Mouse (Mus musculus) midbrain, embryonic 15.5 days (tissue): ENCODE measurements around the gene Gm2115. TPM values are rescaled to one million over a fixed set of nuclear protein-coding genes. Genes with fewer than 3 reads are reported as not detected.

Experiments used
- ATAC-seq: fragments of 200-750 bp; cut with Nextera tagmentation; replicated peaks from 2 replicates; pipeline ENCODE4 v1.8.0; 2017; ENCODE audit warnings: moderate TSS enrichment
- H3K27ac ChIP-seq: fragments of 300-500 bp; sonication (generic); 2 replicates; pipeline ENCODE4 v1.5.1; 2015; ENCODE audit warnings: mild to moderate bottlenecking, inconsistent platforms
- H3K27me3 ChIP-seq: fragments of 300-500 bp; sonication (generic); replicated peaks from 2 replicates; pipeline ENCODE4 v1.6.1; 2015; ENCODE audit warnings: inconsistent platforms
- H3K36me3 ChIP-seq: fragments of 300-500 bp; sonication (generic); replicated peaks from 2 replicates; pipeline ENCODE4 v1.6.1; 2015; ENCODE audit warnings: inconsistent platforms
- H3K4me1 ChIP-seq: fragments of 300-500 bp; sonication (generic); 2 replicates; pipeline ENCODE4 v1.6.1; 2015; ENCODE audit warnings: inconsistent platforms
- H3K4me2 ChIP-seq: fragments of 300-500 bp; sonication (generic); 2 replicates; pipeline ENCODE4 v1.6.1; 2015; ENCODE audit warnings: inconsistent platforms, mild to moderate bottlenecking, moderate library complexity
- H3K4me3 ChIP-seq: fragments of 300-500 bp; sonication (generic); 2 replicates; pipeline ENCODE4 v1.5.1; 2015; ENCODE audit warnings: mild to moderate bottlenecking, inconsistent platforms
- H3K9ac ChIP-seq: fragments of 300-500 bp; sonication (generic); 2 replicates; pipeline ENCODE4 v1.6.1; 2015; ENCODE audit warnings: mild to moderate bottlenecking, inconsistent platforms
- H3K9me3 ChIP-seq: fragments of 300-500 bp; sonication (generic); 2 replicates; pipeline ENCODE4 v1.6.1; 2016; ENCODE audit warnings: inconsistent platforms
- WGBS: fragments of 180-500 bp; shearing (Covaris S2); methylation state at CpG from one replicate; pipeline ENCODE4 v1.1.7; 2015; ENCODE audit warnings: mixed read lengths; 5-methylcytosine and 5-hydroxymethylcytosine counted together
- polyA plus RNA-seq: library from polyadenylated mRNA; unstranded; fragments of >200 nt; fragmentation: Nextera tagmentation; extraction: Ambion mirVana; gene quantifications from 2 replicates; pipeline ENCODE4 v1.2.1, GENCODE M21; 2015

The Gm2115 gene
- 0.86 and 1.0 TPM in 2 replicates for polyA plus RNA-seq

- Histone ChIP-seq H3K4me1 (0 out of 2 replicates have a peak, but pooled peaks cover 3% of the 10 kb centered on the region), H3K27me3 (peaks cover 12% of the 10 kb centered on the region), H3K9me3 (no peaks in the 10 kb centered on the region), H3K4me2 (peak within 1 kb of the TSS; percentile 86), H3K4me3 (peak within 1 kb of the TSS; percentile 49), H3K36me3 (no peaks in the 10 kb centered on the region), H3K9ac (peak within 1 kb of the TSS; percentile 44), H3K27ac (no peak within 1 kb of the TSS)
- WGBS, result under 1% methylated on average over 52 of the region's 52 CpGs
- ATAC-seq, result peak; percentile 96
Measured at GRCm38 (mm10) chr7:84528796-84529533, at the start of gene Gm2115. TSS of gene Gm2115 (plus strand) at chr7:84528954.

GRCm38 (mm10) chr7:84483447-84484407, 45.0 kb upstream of the Gm2115 start:
- Histone ChIP-seq H3K9me3 (no peaks in the 10 kb centered on the region), H3K4me3 (no peak overlapping the region), H3K4me1 (no peaks in the 10 kb centered on the region), H3K27ac (no peak overlapping the region), H3K9ac (no peak overlapping the region), H3K27me3 (no peaks in the 10 kb centered on the region), H3K4me2 (no peak overlapping the region), H3K36me3 (no peaks in the 10 kb centered on the region)
- WGBS, result 72% methylated on average over 3 of the region's 3 CpGs
- no peak for ATAC-seq

GRCm38 (mm10) chr7:84486485-84486884, 42.3 kb upstream of the Gm2115 start:
- Histone ChIP-seq H3K4me3 (no peak overlapping the region), H3K36me3 (no peaks in the 10 kb centered on the region), H3K9me3 (no peaks in the 10 kb centered on the region), H3K27me3 (no peaks in the 10 kb centered on the region), H3K27ac (no peak overlapping the region), H3K9ac (no peak overlapping the region), H3K4me1 (no peaks in the 10 kb centered on the region), H3K4me2 (no peak overlapping the region)
- no peak for ATAC-seq
- WGBS, result 90% methylated on average over 2 of the region's 2 CpGs

GRCm38 (mm10) chr7:84503163-84503562, 25.6 kb upstream of the Gm2115 start:
- Histone ChIP-seq H3K27ac (no peak overlapping the region), H3K4me1 (no peaks in the 10 kb centered on the region), H3K36me3 (no peaks in the 10 kb centered on the region), H3K9me3 (no peaks in the 10 kb centered on the region), H3K4me2 (no peak overlapping the region), H3K27me3 (no peaks in the 10 kb centered on the region), H3K4me3 (no peak overlapping the region), H3K9ac (no peak overlapping the region)
- 100% methylated on average over 1 of the region's 1 CpGs for WGBS
- no peak for ATAC-seq

GRCm38 (mm10) chr7:84518533-84519198, 10.1 kb upstream of the Gm2115 start:
- no peak overlapping the region for H3K9ac ChIP-seq
- H3K4me3 ChIP-seq, result no peak overlapping the region
- no peak overlapping the region for H3K4me2 ChIP-seq
- no peaks in the 10 kb centered on the region for H3K36me3 ChIP-seq
- ATAC-seq, result no peak
- H3K9me3 ChIP-seq, result no peaks in the 10 kb centered on the region
- H3K27ac ChIP-seq, result no peak overlapping the region
- peaks cover 2% of the 10 kb centered on the region; the same call in 1 of the 2 replicates for H3K4me1 ChIP-seq
- H3K27me3 ChIP-seq, result no peaks in the 10 kb centered on the region

- Histone ChIP-seq H3K4me3 (no peak overlapping the region), H3K36me3 (no peaks in the 10 kb centered on the region), H3K4me1 (peaks cover 2% of the 10 kb centered on the region; the same call in 1 of the 2 replicates), H3K27me3 (no peaks in the 10 kb centered on the region), H3K4me2 (no peak overlapping the region), H3K9me3 (no peaks in the 10 kb centered on the region), H3K9ac (no peak overlapping the region), H3K27ac (no peak overlapping the region)
- 82% methylated on average over 1 of the region's 1 CpGs for WGBS
- ATAC-seq, result no peak
Measured at GRCm38 (mm10) chr7:84521329-84521728, 7.4 kb upstream of the Gm2115 start.

- 50% methylated on average over 1 of the region's 1 CpGs for WGBS
- no peak overlapping the region for H3K4me3 ChIP-seq
- no peak overlapping the region for H3K27ac ChIP-seq
- no peak overlapping the region for H3K4me2 ChIP-seq
- H3K27me3 ChIP-seq, result no peaks in the 10 kb centered on the region
- no peak overlapping the region for H3K9ac ChIP-seq
- no peaks in the 10 kb centered on the region for H3K9me3 ChIP-seq
- H3K4me1 ChIP-seq, result peaks cover 2% of the 10 kb centered on the region; the same call in 1 of the 2 replicates
- no peak for ATAC-seq
- H3K36me3 ChIP-seq, result no peaks in the 10 kb centered on the region
Measured at GRCm38 (mm10) chr7:84522426-84522825, 6.3 kb upstream of the Gm2115 start.

GRCm38 (mm10) chr7:84526171-84526570, 2.6 kb upstream of the Gm2115 start:
- peaks cover 12% of the 10 kb centered on the region for H3K27me3 ChIP-seq
- H3K9ac ChIP-seq, result no peak overlapping the region
- peaks cover 5% of the 10 kb centered on the region; the same call in 1 of the 2 replicates for H3K4me1 ChIP-seq
- ATAC-seq, result no peak
- no peak overlapping the region for H3K27ac ChIP-seq
- H3K36me3 ChIP-seq, result no peaks in the 10 kb centered on the region
- 45% methylated on average over 1 of the region's 1 CpGs for WGBS
- no peak overlapping the region for H3K4me2 ChIP-seq
- no peaks in the 10 kb centered on the region for H3K9me3 ChIP-seq
- no peak overlapping the region for H3K4me3 ChIP-seq

- ATAC-seq, result no peak
Measured at GRCm38 (mm10) chr7:84532795-84533194, 4.0 kb downstream of the Gm2115 start.

GRCm38 (mm10) chr7:84534632-84535031, 5.9 kb downstream of the Gm2115 start:
- Histone ChIP-seq H3K27ac (no peak overlapping the region), H3K4me3 (no peak overlapping the region), H3K4me2 (no peak overlapping the region), H3K36me3 (no peaks in the 10 kb centered on the region), H3K9me3 (no peaks in the 10 kb centered on the region), H3K4me1 (no peaks in the 10 kb centered on the region), H3K27me3 (peaks cover 7% of the 10 kb centered on the region), H3K9ac (no peak overlapping the region)
- WGBS, result 54% methylated on average over 3 of the region's 3 CpGs
- ATAC-seq, result no peak

More at GRCm38 (mm10) chr7:84532795-84533194, 4.0 kb downstream of the Gm2115 start:
- H3K9me3 ChIP-seq, result no peaks in the 10 kb centered on the region
- H3K36me3 ChIP-seq, result no peaks in the 10 kb centered on the region
- H3K4me1 ChIP-seq, result 0 out of 2 replicates have a peak, but pooled peaks cover 3% of the 10 kb centered on the region
- peaks cover 11% of the 10 kb centered on the region for H3K27me3 ChIP-seq
- WGBS, result 100% methylated on average over 1 of the region's 1 CpGs
- no peak overlapping the region for H3K4me3 ChIP-seq
- H3K27ac ChIP-seq, result no peak overlapping the region
- H3K9ac ChIP-seq, result no peak overlapping the region
- no peak overlapping the region for H3K4me2 ChIP-seq

GRCm38 (mm10) chr7:84544946-84545345, 16.2 kb downstream of the Gm2115 start:
- Histone ChIP-seq H3K4me3 (no peak overlapping the region), H3K36me3 (no peaks in the 10 kb centered on the region), H3K4me1 (no peaks in the 10 kb centered on the region), H3K9me3 (no peaks in the 10 kb centered on the region), H3K27ac (no peak overlapping the region), H3K27me3 (no peaks in the 10 kb centered on the region), H3K9ac (no peak overlapping the region), H3K4me2 (no peak overlapping the region)
- ATAC-seq, result no peak
- 89% methylated on average over 4 of the region's 4 CpGs for WGBS

- Histone ChIP-seq H3K27ac (no peak overlapping the region), H3K4me1 (no peaks in the 10 kb centered on the region), H3K27me3 (no peaks in the 10 kb centered on the region), H3K4me3 (no peak overlapping the region), H3K9ac (no peak overlapping the region), H3K36me3 (no peaks in the 10 kb centered on the region), H3K9me3 (no peaks in the 10 kb centered on the region), H3K4me2 (no peak overlapping the region)
- no peak for ATAC-seq
- 87% methylated on average over 4 of the region's 4 CpGs for WGBS
Measured at GRCm38 (mm10) chr7:84546667-84547066, 17.9 kb downstream of the Gm2115 start.
